Mouse (Mus musculus) macrophage (primary cell): ENCODE measurements at regions not wholly inside any gene's neighbourhood (a gene's known extent, or its start where the extent isn't known, plus 50 kb on each side); places are given as distances from the start of the nearest gene placed in this dataset.

ENCODE experiments used
- H3K27ac ChIP-seq: fragments of 350-480 bp; formaldehyde crosslinking; 2 replicates; pipeline ENCODE4 v1.9.0; 2021
- H3K36me3 ChIP-seq: fragments of 350-480 bp; formaldehyde crosslinking; 2 replicates; pipeline ENCODE4 v1.9.0; 2021; ENCODE audit errors: inconsistent target
- H3K4me3 ChIP-seq: fragments of 350-480 bp; formaldehyde crosslinking; 2 replicates; pipeline ENCODE4 v1.9.0; 2021; ENCODE audit errors: inconsistent target
- H3K79me2 ChIP-seq: fragments of 350-480 bp; formaldehyde crosslinking; 2 replicates; pipeline ENCODE4 v1.9.0; 2021; ENCODE audit errors: inconsistent target
- WGBS: methylation state at CpG from one replicate; pipeline ENCODE4 v1.1.7; 2026; ENCODE audit warnings: inconsistent platforms; ENCODE audit not compliant: missing documents; 5-methylcytosine and 5-hydroxymethylcytosine counted together

DNA sequence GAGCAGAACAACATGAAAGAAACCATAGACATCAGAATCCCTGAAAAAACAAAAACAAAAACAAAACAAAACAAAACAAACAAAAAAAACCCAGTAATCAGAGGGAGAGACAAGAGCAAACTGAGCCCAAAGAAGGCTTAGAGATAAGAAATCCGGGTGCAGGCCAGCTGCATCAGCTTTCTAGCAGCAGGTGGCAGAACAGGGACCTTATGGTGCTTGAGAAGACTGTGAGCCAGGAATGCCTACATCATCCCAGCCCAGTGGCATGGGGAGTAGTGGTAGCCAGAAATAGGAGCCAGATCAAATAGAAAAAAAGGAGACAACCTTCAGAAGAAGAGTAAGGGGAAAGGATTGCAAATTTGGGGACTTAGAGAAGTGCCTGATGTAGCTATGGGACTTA lies 152.8 kb downstream of the Diras2 start:
- Histone ChIP-seq H3K79me2 (no peaks in the 10 kb centered on the region), H3K36me3 (no peaks in the 10 kb centered on the region), H3K27ac (no peak overlapping the region), H3K4me3 (no peak overlapping the region)
- 64% methylated on average over 1 of the region's 1 CpGs for WGBS

DNA sequence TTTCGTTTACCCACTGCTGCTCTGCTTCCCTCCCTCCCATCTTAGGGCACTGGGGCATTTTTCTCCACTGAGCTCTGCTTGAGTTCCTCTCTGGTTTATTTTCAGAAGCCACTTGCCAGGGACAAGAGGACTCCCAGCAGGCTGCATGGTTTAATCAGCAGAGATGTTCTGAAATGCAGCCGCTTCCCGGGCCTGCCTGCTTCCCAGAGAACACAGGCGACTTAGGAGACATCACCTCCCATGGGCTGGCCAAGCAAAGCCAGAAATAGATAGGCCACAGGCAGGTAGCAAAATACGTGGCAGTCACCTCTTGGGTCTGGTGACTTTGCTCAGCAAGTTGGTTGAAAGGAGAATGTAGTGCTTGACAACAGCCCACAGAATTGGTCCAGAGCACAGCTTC lies 141.8 kb downstream of the Diras2 start:
- no peak overlapping the region for H3K27ac ChIP-seq
- H3K36me3 ChIP-seq = no peaks in the 10 kb centered on the region
- no peak overlapping the region for H3K4me3 ChIP-seq
- 94% methylated on average over 5 of the region's 5 CpGs for WGBS
- H3K79me2 ChIP-seq = no peaks in the 10 kb centered on the region

DNA sequence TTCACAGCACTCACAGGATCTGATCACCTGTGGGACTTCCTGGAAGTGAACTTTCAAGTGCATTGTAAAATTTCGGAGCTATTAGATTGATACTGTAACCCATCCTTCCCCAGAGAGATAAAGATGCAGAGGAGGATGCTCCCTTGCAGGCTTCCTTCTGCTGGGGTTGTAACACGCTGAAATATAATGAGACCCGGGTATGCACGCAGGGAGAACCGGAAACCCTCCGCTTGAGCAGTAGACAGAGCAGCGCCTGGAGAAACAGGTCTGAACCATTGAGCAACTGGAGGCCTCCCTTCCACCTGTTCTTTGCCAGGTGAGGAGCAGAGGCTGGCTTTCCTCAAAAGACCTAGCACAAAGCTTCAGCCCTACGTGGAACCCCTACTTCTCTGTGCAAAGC lies 135.3 kb downstream of the Diras2 start:
- 97% methylated on average over 8 of the region's 8 CpGs for WGBS
- no peak overlapping the region for H3K27ac ChIP-seq
- H3K4me3 ChIP-seq = no peak overlapping the region
- H3K79me2 ChIP-seq = no peaks in the 10 kb centered on the region
- H3K36me3 ChIP-seq = no peaks in the 10 kb centered on the region

- H3K79me2 ChIP-seq = no peaks in the 10 kb centered on the region
- no peak overlapping the region for H3K4me3 ChIP-seq
- H3K36me3 ChIP-seq = no peaks in the 10 kb centered on the region
- 24% methylated on average over 6 of the region's 6 CpGs for WGBS
- no peak overlapping the region for H3K27ac ChIP-seq
These were observed 132.7 kb downstream of the Diras2 start for GRCm38 (mm10) chr13:52398344-52398743.

DNA sequence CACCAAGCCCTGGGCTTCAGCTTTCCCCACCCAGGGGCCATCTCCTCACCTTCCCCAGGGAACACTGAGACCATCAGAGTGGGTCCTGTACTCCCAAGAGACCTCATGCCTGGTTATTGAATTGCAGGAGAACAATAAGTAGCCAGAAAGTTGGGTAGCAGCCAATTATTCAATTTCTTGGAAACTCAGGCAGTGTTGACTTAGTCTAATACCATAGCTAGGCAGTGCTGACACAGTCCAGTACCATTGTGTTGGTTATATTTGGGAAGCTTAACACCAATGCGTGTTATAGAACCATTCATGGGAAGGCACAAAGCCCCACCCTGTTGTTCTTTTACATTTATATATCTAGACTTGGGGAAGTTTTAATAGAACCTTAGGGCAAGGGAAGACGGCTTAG lies 131.9 kb downstream of the Diras2 start:
- no peak overlapping the region for H3K27ac ChIP-seq
- 86% methylated on average over 2 of the region's 2 CpGs for WGBS
- H3K4me3 ChIP-seq = no peak overlapping the region
- no peaks in the 10 kb centered on the region for H3K79me2 ChIP-seq
- no peaks in the 10 kb centered on the region for H3K36me3 ChIP-seq

GRCm38 (mm10) chr13:52403805-52404204 lies 127.3 kb downstream of the Diras2 start:
- Histone ChIP-seq H3K4me3 (no peak overlapping the region), H3K27ac (no peak overlapping the region), H3K36me3 (no peaks in the 10 kb centered on the region), H3K79me2 (no peaks in the 10 kb centered on the region)
- whole genome bisulfite sequencing = 100% methylated on average over 3 of the region's 3 CpGs

DNA sequence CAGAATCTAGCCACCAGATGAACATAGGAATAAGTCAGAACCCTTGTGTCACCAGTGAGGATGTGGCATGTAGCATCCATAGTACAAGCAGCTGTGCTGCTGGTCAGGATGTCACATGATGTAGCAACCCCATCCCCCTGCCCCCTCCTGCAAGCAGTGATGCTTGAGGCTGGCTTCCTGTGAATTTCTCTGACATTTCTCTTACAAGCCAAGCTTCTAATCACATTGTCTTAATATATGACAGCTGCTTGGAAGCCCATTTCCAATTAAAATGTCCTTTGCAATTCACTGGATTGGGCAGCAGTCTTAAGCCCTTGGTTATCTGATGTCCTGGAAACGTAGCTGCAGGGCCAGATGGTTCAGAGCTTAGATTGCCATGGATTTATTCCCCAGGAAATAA lies 114.8 kb downstream of the Diras2 start:
- H3K79me2 ChIP-seq = no peaks in the 10 kb centered on the region
- no peaks in the 10 kb centered on the region for H3K36me3 ChIP-seq
- no peak overlapping the region for H3K27ac ChIP-seq
- H3K4me3 ChIP-seq = no peak overlapping the region
- WGBS = 74% methylated on average over 1 of the region's 1 CpGs

DNA sequence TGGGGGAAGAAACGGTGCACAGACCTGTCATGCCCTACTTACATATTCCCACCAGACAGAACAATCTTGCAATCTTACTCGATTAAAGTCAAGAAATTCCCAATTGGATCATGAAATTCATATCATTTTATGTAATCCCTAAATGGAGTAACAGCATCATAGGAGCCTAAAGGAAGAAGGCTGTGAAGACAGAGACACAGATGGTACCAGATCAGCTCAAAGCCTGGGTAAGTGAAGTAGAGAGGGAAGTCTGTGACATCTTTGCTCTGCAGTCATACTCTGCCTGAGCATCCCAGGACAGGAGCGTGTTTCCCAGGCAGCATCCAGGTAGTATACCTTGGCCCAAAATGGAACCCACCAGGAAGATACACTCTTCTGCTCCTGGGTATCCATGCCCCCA lies 108.6 kb downstream of the Diras2 start:
- H3K79me2 ChIP-seq = no peaks in the 10 kb centered on the region
- H3K27ac ChIP-seq = no peak overlapping the region
- no peak overlapping the region for H3K4me3 ChIP-seq
- no peaks in the 10 kb centered on the region for H3K36me3 ChIP-seq
- 94% methylated on average over 3 of the region's 3 CpGs for WGBS

DNA sequence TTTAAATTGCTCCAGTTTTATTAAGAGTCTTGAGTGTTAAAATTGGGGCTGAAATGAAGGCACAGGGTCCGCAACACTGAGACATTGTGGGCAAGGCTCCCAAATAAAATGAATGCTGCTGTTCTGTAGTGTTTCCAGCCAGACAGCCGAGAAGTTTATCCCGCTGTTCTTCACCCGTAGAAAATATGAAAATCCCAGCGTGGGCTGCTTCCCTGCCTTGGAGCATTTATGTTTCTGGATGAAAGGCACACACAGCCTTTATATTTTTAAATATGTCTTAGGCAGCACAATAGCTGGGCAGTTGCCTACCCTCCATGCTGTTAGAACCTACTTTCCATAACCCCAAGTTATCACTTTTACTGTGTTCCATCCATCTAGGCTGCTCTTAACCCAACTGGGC lies 102.6 kb downstream of the Diras2 start:
- Histone ChIP-seq H3K79me2 (no peaks in the 10 kb centered on the region), H3K27ac (no peak overlapping the region), H3K4me3 (no peak overlapping the region), H3K36me3 (no peaks in the 10 kb centered on the region)
- WGBS = 98% methylated on average over 4 of the region's 5 CpGs

DNA sequence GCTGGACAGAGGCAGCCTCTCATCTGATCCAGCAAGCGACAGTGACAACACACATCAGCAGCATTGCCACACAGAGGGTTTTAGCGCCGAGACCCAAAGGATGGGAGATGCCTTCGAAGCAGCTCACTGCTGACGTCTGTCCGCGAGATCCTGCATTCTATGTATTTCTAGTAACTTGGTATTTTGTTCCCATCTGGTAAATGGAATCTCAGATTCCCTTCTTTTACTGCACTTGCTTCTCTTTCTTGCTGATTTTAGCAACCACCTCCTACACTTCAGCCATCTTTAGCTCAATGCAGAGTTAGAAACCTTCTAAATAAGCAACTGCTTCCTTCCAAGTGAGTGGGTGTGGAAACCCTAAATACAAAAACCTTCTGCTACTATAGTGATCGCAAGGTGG lies 94.3 kb downstream of the Diras2 start:
- Histone ChIP-seq H3K79me2 (no peaks in the 10 kb centered on the region), H3K4me3 (no peak overlapping the region), H3K36me3 (no peaks in the 10 kb centered on the region), H3K27ac (no peak overlapping the region)
- 91% methylated on average over 8 of the region's 8 CpGs for WGBS

- no peak overlapping the region for H3K27ac ChIP-seq
- H3K4me3 ChIP-seq = no peak overlapping the region
- WGBS = 14% methylated on average over 10 of the region's 10 CpGs
- H3K79me2 ChIP-seq = no peaks in the 10 kb centered on the region
- H3K36me3 ChIP-seq = no peaks in the 10 kb centered on the region
These were observed 85.6 kb downstream of the Diras2 start for GRCm38 (mm10) chr13:52445513-52445912.

DNA sequence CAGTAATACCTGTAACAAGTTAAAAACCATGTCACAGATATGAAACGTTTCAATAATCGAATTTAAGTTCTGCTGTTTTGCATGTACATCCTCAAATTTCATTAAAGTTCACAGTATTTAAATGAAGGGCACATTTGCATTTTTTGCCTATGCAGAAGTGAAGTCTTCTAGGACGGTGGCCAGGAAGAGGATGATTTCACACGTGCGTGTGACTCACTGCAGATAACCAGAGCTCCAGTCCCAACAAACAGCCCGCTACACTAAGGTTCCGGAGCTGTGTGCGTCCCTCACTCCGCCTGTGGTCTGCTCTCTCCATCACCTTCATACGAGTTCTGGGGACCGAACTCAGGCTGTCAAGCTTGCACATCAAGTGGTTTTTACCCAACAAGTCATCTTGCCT lies 82.2 kb downstream of the Diras2 start:
- WGBS = 49% methylated on average over 11 of the region's 11 CpGs
- Histone ChIP-seq H3K79me2 (no peaks in the 10 kb centered on the region), H3K36me3 (no peaks in the 10 kb centered on the region)

GRCm38 (mm10) chr13:52451486-52451885 lies 79.6 kb downstream of the Diras2 start:
- 87% methylated on average over 9 of the region's 9 CpGs for WGBS
- Histone ChIP-seq H3K79me2 (no peaks in the 10 kb centered on the region), H3K4me3 (no peak overlapping the region), H3K36me3 (no peaks in the 10 kb centered on the region), H3K27ac (no peak overlapping the region)

More for the DNA sequence above, 82.2 kb downstream of the Diras2 start:
- Histone ChIP-seq H3K27ac (no peak overlapping the region), H3K4me3 (no peak overlapping the region)

DNA sequence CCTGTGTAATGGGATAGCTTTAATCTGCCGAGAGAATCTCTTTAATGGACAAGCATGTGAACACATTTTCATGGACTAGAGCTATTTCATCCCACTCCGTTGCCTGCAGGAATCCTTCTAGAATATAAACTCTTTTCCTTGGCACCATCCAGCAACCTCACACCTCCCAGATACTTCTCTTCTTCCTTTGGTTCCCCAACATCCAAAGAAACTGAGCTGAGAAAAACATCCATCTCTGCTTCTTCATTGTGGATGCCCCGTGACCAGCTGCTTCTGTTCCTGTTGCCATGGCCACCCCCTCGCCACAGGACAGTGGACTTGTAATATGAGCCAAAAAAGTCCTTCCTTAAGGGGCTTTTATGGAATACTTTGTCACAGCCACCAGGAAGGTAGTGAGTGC lies 78.8 kb downstream of the Diras2 start:
- no peaks in the 10 kb centered on the region for H3K79me2 ChIP-seq
- H3K36me3 ChIP-seq = no peaks in the 10 kb centered on the region
- no peak overlapping the region for H3K27ac ChIP-seq
- H3K4me3 ChIP-seq = no peak overlapping the region
- 89% methylated on average over 4 of the region's 4 CpGs for WGBS
